Mouse (Mus musculus) midbrain, embryonic 15.5 days (tissue): Measurements from ENCODE around the gene Fosl1. TPM values are rescaled to one million over a fixed set of nuclear protein-coding genes. Genes with fewer than 3 reads are reported as not detected.

Source experiments
- ATAC-seq: fragments of 200-750 bp; cut with Nextera tagmentation; replicated peaks from 2 replicates; pipeline ENCODE4 v1.8.0; 2017; ENCODE audit warnings: moderate TSS enrichment
- H3K27ac ChIP-seq: fragments of 300-500 bp; sonication (generic); 2 replicates; pipeline ENCODE4 v1.5.1; 2015; ENCODE audit warnings: mild to moderate bottlenecking, inconsistent platforms
- H3K27me3 ChIP-seq: fragments of 300-500 bp; sonication (generic); replicated peaks from 2 replicates; pipeline ENCODE4 v1.6.1; 2015; ENCODE audit warnings: inconsistent platforms
- H3K36me3 ChIP-seq: fragments of 300-500 bp; sonication (generic); replicated peaks from 2 replicates; pipeline ENCODE4 v1.6.1; 2015; ENCODE audit warnings: inconsistent platforms
- H3K4me1 ChIP-seq: fragments of 300-500 bp; sonication (generic); 2 replicates; pipeline ENCODE4 v1.6.1; 2015; ENCODE audit warnings: inconsistent platforms
- H3K4me2 ChIP-seq: fragments of 300-500 bp; sonication (generic); 2 replicates; pipeline ENCODE4 v1.6.1; 2015; ENCODE audit warnings: inconsistent platforms, mild to moderate bottlenecking, moderate library complexity
- H3K4me3 ChIP-seq: fragments of 300-500 bp; sonication (generic); 2 replicates; pipeline ENCODE4 v1.5.1; 2015; ENCODE audit warnings: mild to moderate bottlenecking, inconsistent platforms
- H3K9ac ChIP-seq: fragments of 300-500 bp; sonication (generic); 2 replicates; pipeline ENCODE4 v1.6.1; 2015; ENCODE audit warnings: mild to moderate bottlenecking, inconsistent platforms
- H3K9me3 ChIP-seq: fragments of 300-500 bp; sonication (generic); 2 replicates; pipeline ENCODE4 v1.6.1; 2016; ENCODE audit warnings: inconsistent platforms
- WGBS: fragments of 180-500 bp; shearing (Covaris S2); methylation state at CpG from one replicate; pipeline ENCODE4 v1.1.7; 2015; ENCODE audit warnings: mixed read lengths; 5-methylcytosine and 5-hydroxymethylcytosine counted together
- polyA plus RNA-seq: library from polyadenylated mRNA; unstranded; fragments of >200 nt; fragmentation: Nextera tagmentation; extraction: Ambion mirVana; gene quantifications from 2 replicates; pipeline ENCODE4 v1.2.1, GENCODE M21; 2015

The Fosl1 gene
- polyA plus RNA-seq, 1 experiment from 2014 or later: not detected

DNA sequence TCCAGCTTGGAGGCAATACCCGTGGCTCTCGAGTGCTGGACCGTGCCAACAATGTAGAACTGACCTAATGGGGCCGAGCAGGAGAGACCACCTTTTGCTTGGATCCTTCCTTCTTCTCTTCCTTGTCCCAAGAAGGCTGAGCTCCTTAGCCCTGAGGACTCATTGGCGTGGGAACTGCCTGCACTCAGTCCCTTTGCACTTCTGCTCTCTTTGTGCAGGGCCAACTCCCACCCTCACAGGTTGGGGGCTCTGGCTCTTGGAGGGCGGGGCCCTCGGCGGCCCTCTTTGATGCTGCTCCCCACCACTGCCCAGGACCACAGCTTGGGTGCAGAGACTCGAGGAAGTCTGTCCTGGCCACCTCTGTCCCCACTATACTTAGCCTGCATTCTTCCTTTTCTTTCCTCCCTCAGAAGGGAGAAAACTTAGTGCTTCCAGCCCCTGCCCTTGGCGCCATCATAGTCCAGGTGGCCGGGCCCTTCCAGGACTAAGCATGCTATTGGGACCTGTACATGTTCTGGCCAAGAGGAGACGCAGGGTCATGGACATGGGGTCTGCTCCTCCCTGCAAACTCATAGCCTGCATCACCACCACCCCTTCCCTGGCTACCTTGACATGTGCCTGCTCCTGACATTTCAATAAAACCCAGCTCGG, 20.6 kb upstream of the Fosl1 start:
- Histone ChIP-seq H3K9ac (no peak overlapping the region), H3K4me1 (peaks cover 39% of the 10 kb centered on the region)
- no peak for ATAC-seq

DNA sequence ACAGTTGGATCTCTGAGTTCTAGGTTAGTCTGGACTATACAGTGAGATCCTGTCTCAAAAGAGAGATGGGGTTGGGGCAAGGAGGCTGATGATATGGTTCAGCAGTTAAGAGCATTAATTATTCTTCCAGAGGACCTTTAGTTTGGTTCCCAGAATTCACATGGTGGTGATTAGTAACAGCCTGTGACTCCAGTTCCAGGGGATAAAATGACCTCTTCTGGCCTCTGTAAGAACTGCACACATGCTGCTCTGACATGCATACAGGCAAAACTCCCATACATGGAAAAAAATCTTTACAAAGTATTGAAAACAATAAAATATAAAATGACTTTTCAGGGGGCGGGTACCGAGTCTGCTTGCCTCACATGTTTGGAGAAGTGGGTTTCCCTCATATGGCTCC, 19.3 kb upstream of the Fosl1 start:
- Histone ChIP-seq H3K36me3 (peaks cover 10% of the 10 kb centered on the region; the same call in 1 of the 2 replicates), H3K4me2 (no peak overlapping the region), H3K9me3 (no peaks in the 10 kb centered on the region), H3K27me3 (no peaks in the 10 kb centered on the region), H3K4me3 (no peak overlapping the region), H3K27ac (no peak overlapping the region), H3K4me1 (peaks cover 30% of the 10 kb centered on the region), H3K9ac (no peak overlapping the region)
- 94% methylated on average over 2 of the region's 2 CpGs for WGBS
- no peak for ATAC-seq

More for the DNA sequence above, 20.6 kb upstream of the Fosl1 start:
- H3K4me2 ChIP-seq: peak overlapping the region; percentile 84; the same call in 1 of the 2 replicates
- H3K27ac ChIP-seq: no peak overlapping the region
- no peaks in the 10 kb centered on the region for H3K27me3 ChIP-seq
- peaks cover 10% of the 10 kb centered on the region; the same call in 1 of the 2 replicates for H3K36me3 ChIP-seq
- H3K4me3 ChIP-seq: peak overlapping the region; percentile 64; the same call in 1 of the 2 replicates
- WGBS: 93% methylated on average over 13 of the region's 13 CpGs
- H3K9me3 ChIP-seq: no peaks in the 10 kb centered on the region

DNA sequence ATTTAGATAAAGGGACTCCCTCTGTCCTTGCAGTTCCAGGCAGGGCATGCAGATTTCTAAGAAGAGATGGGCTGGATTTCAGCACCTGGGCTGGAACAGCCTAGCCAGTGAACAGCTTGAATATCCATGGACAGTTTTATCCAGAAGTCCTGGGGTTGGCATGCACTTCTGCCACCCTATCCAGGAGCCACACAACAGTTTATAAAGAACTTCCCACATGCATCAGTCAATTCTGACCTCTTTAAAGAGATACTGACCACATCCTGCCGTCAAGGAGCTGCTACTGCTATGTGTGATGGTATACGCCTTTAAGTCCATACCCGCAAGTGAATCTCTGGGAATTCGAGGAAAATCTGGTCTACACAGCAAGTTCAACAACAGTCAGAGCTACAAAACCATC, 18.1 kb upstream of the Fosl1 start:
- ATAC-seq: no peak
- H3K4me2 ChIP-seq: no peak overlapping the region
- 88% methylated on average over 4 of the region's 4 CpGs for WGBS
- no peak overlapping the region for H3K4me3 ChIP-seq
- no peaks in the 10 kb centered on the region for H3K9me3 ChIP-seq
- no peak overlapping the region for H3K9ac ChIP-seq
- H3K27me3 ChIP-seq: no peaks in the 10 kb centered on the region
- peaks cover 30% of the 10 kb centered on the region for H3K4me1 ChIP-seq
- no peak overlapping the region for H3K27ac ChIP-seq
- H3K36me3 ChIP-seq: peaks cover 10% of the 10 kb centered on the region; the same call in 1 of the 2 replicates

DNA sequence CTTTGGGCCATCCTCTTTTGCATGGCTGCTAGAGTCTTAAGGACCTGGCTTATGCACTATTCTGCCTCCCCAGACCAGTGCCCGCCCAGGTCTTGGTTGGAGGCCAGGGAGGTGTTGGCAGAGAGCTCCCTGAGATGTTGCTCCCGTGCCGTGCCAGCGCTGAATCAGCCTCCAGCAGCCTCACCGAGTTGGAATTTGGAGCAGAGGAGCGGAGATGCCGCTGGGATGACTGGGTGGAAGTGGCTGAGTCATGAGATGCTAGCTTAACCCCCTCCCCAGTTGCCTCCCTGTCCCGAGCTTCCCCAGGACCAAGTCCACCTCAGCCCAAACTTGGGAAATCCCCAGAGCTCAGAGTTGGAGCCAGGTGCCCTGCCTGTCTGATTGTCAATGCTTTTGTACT, 17.5 kb upstream of the Fosl1 start:
- no peak overlapping the region for H3K27ac ChIP-seq
- no peak overlapping the region for H3K9ac ChIP-seq
- H3K4me1 ChIP-seq: peaks cover 30% of the 10 kb centered on the region
- WGBS: 76% methylated on average over 8 of the region's 8 CpGs
- no peak for ATAC-seq
- no peak overlapping the region for H3K4me3 ChIP-seq
- H3K9me3 ChIP-seq: no peaks in the 10 kb centered on the region
- H3K36me3 ChIP-seq: peaks cover 10% of the 10 kb centered on the region; the same call in 1 of the 2 replicates
- no peaks in the 10 kb centered on the region for H3K27me3 ChIP-seq
- H3K4me2 ChIP-seq: no peak overlapping the region

DNA sequence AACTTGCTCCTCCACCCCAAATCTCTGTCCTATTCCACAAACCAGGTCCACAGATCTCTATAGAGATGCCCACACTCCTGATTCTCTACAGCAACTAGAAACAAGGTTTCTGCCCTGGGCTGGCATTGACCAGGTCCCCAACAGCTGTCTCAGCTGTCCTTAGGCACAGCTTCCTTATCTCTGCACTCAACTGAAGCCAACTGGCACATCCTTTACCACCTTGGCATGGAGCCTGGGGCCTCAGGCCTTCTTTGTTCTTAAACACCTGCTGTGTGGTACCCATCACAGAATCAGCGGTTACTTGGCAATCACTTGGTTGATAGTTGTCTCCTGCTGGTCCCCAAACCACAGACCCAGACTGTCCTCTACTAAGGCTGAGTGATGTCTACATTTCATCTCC, 16.9 kb upstream of the Fosl1 start:
- H3K9me3 ChIP-seq: no peaks in the 10 kb centered on the region
- peaks cover 30% of the 10 kb centered on the region for H3K4me1 ChIP-seq
- H3K27ac ChIP-seq: no peak overlapping the region
- H3K4me3 ChIP-seq: no peak overlapping the region
- peaks cover 10% of the 10 kb centered on the region; the same call in 1 of the 2 replicates for H3K36me3 ChIP-seq
- H3K27me3 ChIP-seq: no peaks in the 10 kb centered on the region
- no peak overlapping the region for H3K9ac ChIP-seq
- no peak overlapping the region for H3K4me2 ChIP-seq
- no peak for ATAC-seq
- WGBS: 84% methylated on average over 1 of the region's 1 CpGs

DNA sequence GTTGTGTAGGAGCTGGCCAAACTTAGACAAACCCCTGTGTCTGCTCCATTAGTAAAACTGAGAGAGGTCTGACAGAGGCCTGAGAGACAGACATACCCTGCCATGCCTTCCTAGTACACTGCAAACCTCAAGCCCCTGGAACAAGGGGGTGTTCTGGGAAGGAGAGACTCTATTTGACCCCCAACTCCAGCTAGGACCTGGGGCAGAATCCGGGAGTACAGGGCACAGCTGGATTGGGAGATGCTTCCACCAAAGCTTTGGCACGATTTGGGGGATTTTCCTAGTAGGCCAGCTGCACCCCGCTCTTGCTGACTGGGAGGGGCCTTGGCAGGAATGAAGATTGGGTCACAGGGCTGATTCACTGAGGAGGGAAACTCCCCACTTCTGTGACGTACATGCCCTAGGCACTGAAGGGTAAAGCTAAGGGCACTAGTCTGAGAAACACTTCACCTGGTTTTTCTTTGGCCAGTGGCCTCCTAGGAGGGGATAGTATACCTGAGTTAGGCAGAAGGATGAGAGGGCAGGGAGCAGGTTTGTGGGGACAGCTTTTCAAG, 15.4 kb upstream of the Fosl1 start:
- H3K9me3 ChIP-seq: no peaks in the 10 kb centered on the region
- ATAC-seq: no peak
- H3K4me3 ChIP-seq: no peak overlapping the region
- 79% methylated on average over 4 of the region's 4 CpGs for WGBS
- no peak overlapping the region for H3K9ac ChIP-seq
- H3K27ac ChIP-seq: no peak overlapping the region
- peaks cover 16% of the 10 kb centered on the region for H3K4me1 ChIP-seq
- H3K36me3 ChIP-seq: peaks cover 1% of the 10 kb centered on the region; the same call in 1 of the 2 replicates
- H3K4me2 ChIP-seq: no peak overlapping the region
- no peaks in the 10 kb centered on the region for H3K27me3 ChIP-seq

DNA sequence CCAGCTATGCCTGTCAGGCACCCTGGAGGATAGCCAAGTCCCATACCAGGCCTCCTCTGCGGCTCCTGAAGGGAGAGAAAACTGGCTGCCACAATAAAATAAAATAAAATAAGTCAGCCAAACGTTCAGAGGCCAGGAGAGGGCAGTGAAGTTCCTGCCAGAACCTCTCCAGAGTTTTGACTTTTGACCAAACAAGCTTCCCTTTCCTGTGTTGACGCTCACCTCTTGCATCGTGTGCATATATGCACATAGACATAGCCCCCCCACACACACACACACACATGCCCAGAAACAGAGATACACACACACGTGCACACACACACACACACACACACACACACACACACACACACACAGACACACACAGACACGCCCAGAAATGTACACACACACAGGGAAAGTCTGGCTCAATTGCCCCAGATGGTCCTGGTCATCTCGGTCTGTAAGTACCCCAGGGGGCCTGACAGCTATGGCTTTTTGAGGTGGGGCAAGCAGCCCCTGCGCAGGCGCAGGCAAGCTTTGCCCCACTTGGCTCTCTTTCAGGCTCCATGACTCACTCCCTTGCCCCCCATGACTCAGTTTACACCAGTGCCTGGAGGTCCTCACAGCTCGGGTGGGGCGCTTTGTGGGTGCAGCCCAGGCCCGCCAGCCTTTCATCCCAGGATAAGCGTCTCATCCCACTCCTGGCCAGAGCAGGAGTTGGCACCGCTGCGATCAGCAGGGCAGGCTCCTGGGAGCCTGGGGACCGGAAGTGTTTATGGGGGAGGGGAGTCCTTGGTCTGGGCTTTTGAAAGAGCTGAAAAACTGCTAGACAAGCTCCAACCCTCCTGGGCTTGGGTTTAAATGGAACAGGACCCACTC, 14.1 kb upstream of the Fosl1 start:
- WGBS: 13% methylated on average over 16 of the region's 16 CpGs
- no peaks in the 10 kb centered on the region for H3K9me3 ChIP-seq
- H3K4me3 ChIP-seq: peak overlapping the region; percentile 13; the same call in 1 of the 2 replicates
- peak overlapping the region; percentile 46 for H3K4me2 ChIP-seq
- H3K9ac ChIP-seq: peak overlapping the region; percentile 10; the same call in 1 of the 2 replicates
- H3K36me3 ChIP-seq: no peaks in the 10 kb centered on the region
- no peaks in the 10 kb centered on the region for H3K27me3 ChIP-seq
- peaks cover 12% of the 10 kb centered on the region for H3K4me1 ChIP-seq
- no peak overlapping the region; the same call in 1 of the 2 replicates for H3K27ac ChIP-seq
- no peak for ATAC-seq

DNA sequence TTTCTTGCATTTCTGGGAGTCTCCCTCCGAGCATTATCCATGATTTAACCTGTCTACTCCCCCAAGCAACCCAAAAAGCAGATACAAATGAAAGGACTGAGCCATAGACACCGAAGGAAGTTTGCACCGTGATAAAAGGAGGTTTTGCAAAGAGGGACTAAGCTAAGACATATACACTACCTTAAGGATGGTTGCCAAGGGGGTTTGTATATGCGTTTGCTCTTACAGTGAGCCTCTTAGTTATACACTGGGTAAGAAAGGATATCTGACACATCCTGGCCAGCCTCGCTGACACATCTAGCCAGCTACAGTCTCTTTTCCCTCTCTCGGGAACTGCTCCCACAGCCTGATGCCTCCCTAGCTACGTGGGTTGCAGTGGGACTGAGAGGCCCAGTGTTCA, 13.4 kb upstream of the Fosl1 start:
- ATAC-seq: no peak
- H3K4me1 ChIP-seq: peaks cover 12% of the 10 kb centered on the region
- H3K27me3 ChIP-seq: no peaks in the 10 kb centered on the region
- no peak overlapping the region for H3K27ac ChIP-seq
- no peaks in the 10 kb centered on the region for H3K36me3 ChIP-seq
- WGBS: 71% methylated on average over 7 of the region's 7 CpGs
- H3K9ac ChIP-seq: 0 out of 2 replicates have a peak overlapping the region, but pooled peaks have one; percentile 10
- H3K4me3 ChIP-seq: no peak overlapping the region
- no peaks in the 10 kb centered on the region for H3K9me3 ChIP-seq
- H3K4me2 ChIP-seq: peak overlapping the region; percentile 46; the same call in 1 of the 2 replicates

DNA sequence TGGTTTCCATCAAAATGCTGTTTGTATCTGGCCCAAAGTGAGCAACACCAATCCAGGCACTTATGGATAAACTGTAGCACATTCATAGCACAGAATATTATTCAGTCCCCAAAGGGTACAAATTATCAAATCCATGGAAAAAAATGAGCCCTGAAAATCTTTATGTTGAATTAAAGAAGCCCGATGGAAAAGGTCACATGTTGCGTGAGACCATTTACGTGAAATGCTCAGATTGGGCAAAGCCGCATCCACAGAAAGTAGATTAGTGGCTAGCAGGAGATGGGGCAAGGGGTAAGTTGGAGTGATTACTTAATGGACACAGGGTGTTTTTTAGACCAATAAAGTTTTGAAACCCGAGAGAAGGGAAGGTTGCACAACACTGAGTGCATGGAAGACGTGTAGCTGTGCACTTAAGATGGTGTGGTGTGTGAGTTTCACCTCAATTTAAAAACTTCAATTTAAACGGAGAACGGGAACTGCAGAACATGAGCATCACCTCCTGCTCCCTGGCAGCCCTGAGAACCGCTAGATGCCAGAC, 2.9 kb upstream of the Fosl1 start:
- no peak for ATAC-seq
- WGBS: 64% methylated on average over 9 of the region's 9 CpGs
- no peak overlapping the region for H3K4me3 ChIP-seq
- peaks cover 18% of the 10 kb centered on the region for H3K4me1 ChIP-seq
- H3K4me2 ChIP-seq: no peak overlapping the region
- no peak overlapping the region for H3K9ac ChIP-seq
- no peaks in the 10 kb centered on the region for H3K36me3 ChIP-seq
- H3K27ac ChIP-seq: no peak overlapping the region
- peaks cover 44% of the 10 kb centered on the region for H3K27me3 ChIP-seq
- H3K9me3 ChIP-seq: no peaks in the 10 kb centered on the region

DNA sequence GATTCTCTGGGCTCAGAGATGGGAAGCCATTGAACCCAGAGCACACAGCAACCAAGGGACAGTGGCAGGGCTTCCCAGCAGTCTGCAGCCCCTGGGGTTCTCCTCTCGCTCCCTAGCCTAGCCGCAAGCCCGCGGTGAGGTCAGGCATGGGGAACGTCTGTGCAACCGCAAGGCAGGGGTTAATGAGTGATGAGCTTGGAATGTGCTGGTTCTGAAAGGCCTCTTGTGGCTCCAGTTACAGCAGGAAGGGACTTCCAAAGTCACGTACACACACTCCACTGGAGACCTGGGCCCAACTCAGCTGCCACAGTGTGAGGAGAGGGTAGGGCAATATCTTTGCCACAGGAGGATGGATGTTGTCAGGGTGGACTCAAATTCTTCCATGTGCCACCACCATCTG, 2.4 kb upstream of the Fosl1 start:
- WGBS: 48% methylated on average over 7 of the region's 7 CpGs
- H3K27me3 ChIP-seq: peaks cover 50% of the 10 kb centered on the region
- ATAC-seq: no peak

DNA sequence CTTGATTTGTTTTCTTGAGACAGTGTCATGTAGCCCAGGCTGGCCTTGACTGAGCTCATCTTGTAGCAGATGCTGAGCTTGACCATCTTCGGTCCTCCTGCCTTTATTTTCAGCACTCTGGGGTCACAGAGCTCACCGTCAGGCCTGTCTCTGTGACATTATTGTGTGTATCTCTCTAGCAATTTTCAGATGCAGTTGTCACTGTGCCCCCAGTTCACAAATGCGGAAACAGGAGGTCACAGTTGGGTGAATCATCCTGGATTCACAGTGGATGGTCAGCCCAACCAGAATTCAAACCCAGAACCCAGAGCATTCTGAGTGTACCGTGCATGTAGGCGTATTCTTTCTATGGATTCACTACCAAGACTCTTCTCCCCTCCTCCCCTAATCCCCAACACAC, 1.6 kb upstream of the Fosl1 start:
- Histone ChIP-seq H3K9me3 (no peaks in the 10 kb centered on the region), H3K36me3 (no peaks in the 10 kb centered on the region), H3K9ac (no peak overlapping the region), H3K4me1 (peaks cover 18% of the 10 kb centered on the region), H3K4me3 (no peak overlapping the region), H3K27ac (no peak overlapping the region), H3K27me3 (peaks cover 58% of the 10 kb centered on the region), H3K4me2 (no peak overlapping the region)
- ATAC-seq: no peak
- 85% methylated on average over 5 of the region's 5 CpGs for WGBS

More for the DNA sequence above, 2.4 kb upstream of the Fosl1 start:
- no peaks in the 10 kb centered on the region for H3K36me3 ChIP-seq
- no peaks in the 10 kb centered on the region for H3K9me3 ChIP-seq
- no peak overlapping the region for H3K9ac ChIP-seq
- peaks cover 18% of the 10 kb centered on the region for H3K4me1 ChIP-seq
- no peak overlapping the region for H3K27ac ChIP-seq
- no peak overlapping the region for H3K4me2 ChIP-seq
- no peak overlapping the region for H3K4me3 ChIP-seq
